Mouse (Mus musculus) embryonic facial prominence, embryonic 13.5 days (tissue): ENCODE measurements around the gene D630045J12Rik. TPM values are rescaled to one million over a fixed set of nuclear protein-coding genes. Genes with fewer than 3 reads are reported as not detected.

Experiments used
- ATAC-seq: fragments of 200-750 bp; cut with Nextera tagmentation; 2 replicates; pipeline ENCODE4 v1.8.0; 2017; ENCODE audit warnings: low read depth; ENCODE audit not compliant: insufficient number of reproducible peaks, insufficient read depth, low FRiP score, low TSS enrichment
- H3K27ac ChIP-seq: fragments of 300-500 bp; sonication (generic); 2 replicates; pipeline ENCODE4 v1.5.1; 2015; ENCODE audit warnings: moderate library complexity, mild to moderate bottlenecking, inconsistent platforms
- H3K27me3 ChIP-seq: fragments of 300-500 bp; sonication (generic); 2 replicates; pipeline ENCODE4 v1.6.1; 2015; ENCODE audit warnings: mild to moderate bottlenecking, inconsistent platforms
- H3K36me3 ChIP-seq: fragments of 300-500 bp; sonication (generic); 2 replicates; pipeline ENCODE4 v1.6.1; 2015; ENCODE audit warnings: mild to moderate bottlenecking, inconsistent platforms
- H3K4me1 ChIP-seq: fragments of 300-500 bp; sonication (generic); 2 replicates; pipeline ENCODE4 v1.6.1; 2015; ENCODE audit warnings: inconsistent platforms
- H3K4me2 ChIP-seq: fragments of 300-500 bp; sonication (generic); 2 replicates; pipeline ENCODE4 v1.6.1; 2015; ENCODE audit warnings: moderate library complexity, mild to moderate bottlenecking, inconsistent platforms
- H3K4me3 ChIP-seq: fragments of 300-500 bp; sonication (generic); 2 replicates; pipeline ENCODE4 v1.5.1; 2015; ENCODE audit warnings: mild to moderate bottlenecking, inconsistent platforms
- H3K9ac ChIP-seq: fragments of 300-500 bp; sonication (generic); 2 replicates; pipeline ENCODE4 v1.6.1; 2015; ENCODE audit warnings: mild to moderate bottlenecking, inconsistent platforms
- H3K9me3 ChIP-seq: fragments of 300-500 bp; sonication (generic); 2 replicates; pipeline ENCODE4 v1.6.1; 2016; ENCODE audit warnings: inconsistent platforms
- WGBS: fragments of 180-500 bp; shearing (Covaris S2); methylation state at CpG from one replicate; pipeline ENCODE4 v1.1.7; 2015; ENCODE audit warnings: mixed read lengths; 5-methylcytosine and 5-hydroxymethylcytosine counted together
- polyA plus RNA-seq: library from polyadenylated mRNA; unstranded; fragments of >200 nt; fragmentation: Nextera tagmentation; extraction: Ambion mirVana; gene quantifications from 2 replicates; pipeline ENCODE4 v1.2.1, GENCODE M21; 2015

D630045J12Rik gene
- polyA plus RNA-seq, 1 experiment from 2014 or later: 8.3 TPM

- 64% methylated on average over 10 of the region's 10 CpGs for WGBS
Observed at GRCm38 (mm10) chr6:38181756-38182318, 72.0 kb downstream of the D630045J12Rik start.

GRCm38 (mm10) chr6:38180669-38181068, 73.1 kb downstream of the D630045J12Rik start:
- no peak overlapping the region for H3K27ac ChIP-seq
- H3K9me3 ChIP-seq: no peaks in the 10 kb centered on the region; the same call in 1 of the 2 replicates
- H3K4me1 ChIP-seq: peaks cover 18% of the 10 kb centered on the region
- no peak overlapping the region for H3K4me3 ChIP-seq
- WGBS: 54% methylated on average over 5 of the region's 5 CpGs
- H3K9ac ChIP-seq: no peak overlapping the region
- peaks cover 49% of the 10 kb centered on the region for H3K36me3 ChIP-seq
- H3K27me3 ChIP-seq: no peaks in the 10 kb centered on the region
- no peak overlapping the region for H3K4me2 ChIP-seq
- ATAC-seq: no peak

More at GRCm38 (mm10) chr6:38181756-38182318, 72.0 kb downstream of the D630045J12Rik start:
- H3K27me3 ChIP-seq: no peaks in the 10 kb centered on the region
- ATAC-seq: no peak
- no peaks in the 10 kb centered on the region; the same call in 1 of the 2 replicates for H3K9me3 ChIP-seq
- no peak overlapping the region for H3K9ac ChIP-seq
- no peak overlapping the region for H3K4me2 ChIP-seq
- H3K36me3 ChIP-seq: peaks cover 52% of the 10 kb centered on the region
- H3K27ac ChIP-seq: peak overlapping the region; percentile 29; the same call in 1 of the 2 replicates
- peaks cover 21% of the 10 kb centered on the region for H3K4me1 ChIP-seq
- H3K4me3 ChIP-seq: no peak overlapping the region

- peaks cover 52% of the 10 kb centered on the region for H3K36me3 ChIP-seq
- WGBS: 24% methylated on average over 6 of the region's 6 CpGs
- H3K27ac ChIP-seq: peak overlapping the region; percentile 79
- no peak overlapping the region for H3K4me3 ChIP-seq
- H3K9ac ChIP-seq: peak overlapping the region; percentile 11; the same call in 1 of the 2 replicates
- H3K27me3 ChIP-seq: no peaks in the 10 kb centered on the region
- H3K4me1 ChIP-seq: peaks cover 30% of the 10 kb centered on the region
- ATAC-seq: no peak
- H3K9me3 ChIP-seq: no peaks in the 10 kb centered on the region
- H3K4me2 ChIP-seq: no peak overlapping the region
Observed at GRCm38 (mm10) chr6:38165385-38165784, 88.4 kb downstream of the D630045J12Rik start.

- Histone ChIP-seq H3K36me3 (peaks cover 45% of the 10 kb centered on the region), H3K4me2 (no peak overlapping the region)
- no peak for ATAC-seq
Observed at GRCm38 (mm10) chr6:38164705-38165104, 89.1 kb downstream of the D630045J12Rik start.

GRCm38 (mm10) chr6:38162825-38163504, 90.8 kb downstream of the D630045J12Rik start:
- H3K4me1 ChIP-seq: peaks cover 39% of the 10 kb centered on the region
- 66% methylated on average over 14 of the region's 14 CpGs for WGBS
- H3K27me3 ChIP-seq: no peaks in the 10 kb centered on the region
- H3K36me3 ChIP-seq: peaks cover 32% of the 10 kb centered on the region
- H3K9me3 ChIP-seq: no peaks in the 10 kb centered on the region
- ATAC-seq: no peak
- no peak overlapping the region for H3K4me3 ChIP-seq
- no peak overlapping the region for H3K4me2 ChIP-seq
- H3K9ac ChIP-seq: no peak overlapping the region
- H3K27ac ChIP-seq: no peak overlapping the region

More at GRCm38 (mm10) chr6:38164705-38165104, 89.1 kb downstream of the D630045J12Rik start:
- H3K9me3 ChIP-seq: no peaks in the 10 kb centered on the region
- H3K4me1 ChIP-seq: peaks cover 31% of the 10 kb centered on the region
- H3K27ac ChIP-seq: no peak overlapping the region
- WGBS: 61% methylated on average over 6 of the region's 6 CpGs
- H3K4me3 ChIP-seq: no peak overlapping the region
- H3K27me3 ChIP-seq: no peaks in the 10 kb centered on the region
- no peak overlapping the region for H3K9ac ChIP-seq

- no peak for ATAC-seq
- Histone ChIP-seq H3K36me3 (peaks cover 40% of the 10 kb centered on the region), H3K27me3 (no peaks in the 10 kb centered on the region), H3K27ac (peak overlapping the region; percentile 62), H3K4me2 (no peak overlapping the region), H3K4me3 (no peak overlapping the region), H3K4me1 (peaks cover 34% of the 10 kb centered on the region), H3K9ac (no peak overlapping the region), H3K9me3 (no peaks in the 10 kb centered on the region)
- WGBS: 66% methylated on average over 2 of the region's 2 CpGs
Observed at GRCm38 (mm10) chr6:38160556-38160955, 93.3 kb downstream of the D630045J12Rik start.

GRCm38 (mm10) chr6:38160102-38160501, 93.7 kb downstream of the D630045J12Rik start:
- 8% methylated on average over 3 of the region's 3 CpGs for WGBS
- Histone ChIP-seq H3K27me3 (no peaks in the 10 kb centered on the region), H3K4me3 (no peak overlapping the region), H3K4me2 (no peak overlapping the region), H3K36me3 (peaks cover 42% of the 10 kb centered on the region), H3K9ac (no peak overlapping the region), H3K9me3 (no peaks in the 10 kb centered on the region), H3K27ac (peak overlapping the region; percentile 62; the same call in 1 of the 2 replicates), H3K4me1 (peaks cover 29% of the 10 kb centered on the region)
- no peak for ATAC-seq

GRCm38 (mm10) chr6:38159576-38159975, 94.2 kb downstream of the D630045J12Rik start:
- 82% methylated on average over 4 of the region's 4 CpGs for WGBS
- Histone ChIP-seq H3K9ac (no peak overlapping the region), H3K9me3 (no peaks in the 10 kb centered on the region), H3K36me3 (peaks cover 43% of the 10 kb centered on the region), H3K27me3 (no peaks in the 10 kb centered on the region), H3K4me3 (no peak overlapping the region), H3K4me1 (peaks cover 24% of the 10 kb centered on the region), H3K4me2 (no peak overlapping the region), H3K27ac (no peak overlapping the region)
- ATAC-seq: no peak

GRCm38 (mm10) chr6:38157925-38158324, 95.9 kb downstream of the D630045J12Rik start:
- no peak overlapping the region for H3K4me3 ChIP-seq
- H3K9ac ChIP-seq: no peak overlapping the region
- H3K27ac ChIP-seq: no peak overlapping the region
- 73% methylated on average over 16 of the region's 16 CpGs for WGBS
- H3K9me3 ChIP-seq: no peaks in the 10 kb centered on the region
- no peak overlapping the region for H3K4me2 ChIP-seq
- H3K4me1 ChIP-seq: peaks cover 18% of the 10 kb centered on the region
- H3K27me3 ChIP-seq: no peaks in the 10 kb centered on the region
- H3K36me3 ChIP-seq: peaks cover 42% of the 10 kb centered on the region
- ATAC-seq: no peak

- Histone ChIP-seq H3K9ac (no peak overlapping the region), H3K27ac (no peak overlapping the region), H3K4me3 (no peak overlapping the region), H3K4me2 (no peak overlapping the region), H3K27me3 (no peaks in the 10 kb centered on the region), H3K36me3 (peaks cover 48% of the 10 kb centered on the region), H3K9me3 (no peaks in the 10 kb centered on the region), H3K4me1 (peaks cover 14% of the 10 kb centered on the region; the same call in 1 of the 2 replicates)
- ATAC-seq: no peak
- 83% methylated on average over 5 of the region's 5 CpGs for whole genome bisulfite sequencing
Observed at GRCm38 (mm10) chr6:38156204-38156603, 97.6 kb downstream of the D630045J12Rik start.

- Histone ChIP-seq H3K9me3 (no peaks in the 10 kb centered on the region), H3K4me2 (no peak overlapping the region), H3K27me3 (no peaks in the 10 kb centered on the region), H3K36me3 (peaks cover 66% of the 10 kb centered on the region), H3K4me3 (no peak overlapping the region), H3K4me1 (peaks cover 8% of the 10 kb centered on the region; the same call in 1 of the 2 replicates), H3K27ac (no peak overlapping the region), H3K9ac (no peak overlapping the region)
- ATAC-seq: no peak
- WGBS: 86% methylated on average over 11 of the region's 11 CpGs
Observed at GRCm38 (mm10) chr6:38152305-38152704, 101.5 kb downstream of the D630045J12Rik start.

GRCm38 (mm10) chr6:38149483-38149882, 104.3 kb downstream of the D630045J12Rik start:
- Histone ChIP-seq H3K9ac (no peak overlapping the region), H3K4me2 (no peak overlapping the region), H3K27ac (no peak overlapping the region), H3K9me3 (no peaks in the 10 kb centered on the region), H3K4me1 (peaks cover 19% of the 10 kb centered on the region), H3K27me3 (no peaks in the 10 kb centered on the region), H3K36me3 (peaks cover 61% of the 10 kb centered on the region), H3K4me3 (no peak overlapping the region)
- WGBS: 83% methylated on average over 19 of the region's 19 CpGs
- ATAC-seq: no peak
